Mouse (Mus musculus) thymus, postnatal 25 days (tissue): ENCODE data around the gene Vmn1r170.
"Not testable (repeated sequence)": the region's sequence is repeated elsewhere in the genome, so short reads cannot be mapped to it uniquely, and the experiment has no call there.

Experiments
- DNase-seq: peaks from one replicate; pipeline ENCODE4 v3.0.0; 2022

Gene Vmn1r170

GRCm38 (mm10) chr7:23605875-23606274 is at the start of gene Vmn1r170:
Gene Vmn1r170 (plus strand): TSS chr7:23606175.
- DNase-seq, result not testable (repeated sequence)

DNA sequence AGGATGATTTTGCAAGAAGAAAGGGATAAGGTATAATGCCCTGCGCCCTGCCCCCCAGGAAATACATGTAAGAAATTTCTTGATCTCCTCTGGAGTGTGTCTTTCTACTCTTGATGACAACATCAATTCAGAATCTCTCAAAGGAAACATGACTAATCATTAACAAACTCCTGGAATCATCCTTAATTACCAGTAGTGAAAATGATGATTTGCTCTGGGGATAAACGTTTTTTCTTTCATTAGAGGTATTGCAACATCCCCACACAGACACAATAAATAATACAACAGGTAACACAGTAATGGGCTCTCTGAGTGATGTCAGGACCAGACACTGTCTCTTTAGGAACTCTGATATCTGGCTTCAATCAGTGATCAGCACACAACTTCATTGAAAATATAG is 30.7 kb upstream of the Vmn1r170 start, which contains the start of gene Vmn1r169:
TSS of gene Vmn1r169 (plus strand) at position 301 of the 400 bp plus-strand sequence.
- DNase-seq, result not testable (repeated sequence)

DNA sequence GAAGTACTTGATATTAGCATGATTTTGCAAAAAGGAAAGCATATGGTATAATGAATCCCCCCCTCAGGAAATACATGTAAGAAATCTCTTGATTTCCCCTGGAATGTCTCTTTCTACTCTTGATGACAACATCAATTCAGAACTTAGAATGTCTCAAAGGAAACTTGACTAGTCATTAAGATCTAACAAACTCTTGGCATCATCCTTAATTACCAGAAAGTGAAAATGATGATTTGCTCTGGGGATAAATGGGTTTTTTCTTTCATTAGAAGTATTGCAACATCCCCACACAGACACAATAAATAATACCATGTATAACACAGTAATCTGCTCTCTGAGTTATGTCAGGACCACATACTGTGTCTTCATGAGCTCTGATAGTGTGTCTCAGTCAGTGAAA is 24.4 kb downstream of the Vmn1r170 start, which contains the start of gene Vmn1r171:
TSS of gene Vmn1r171 (plus strand) at position 301 of the 400 bp plus-strand sequence.
- DNase-seq, result no peak
